Mouse (Mus musculus): ENCODE results near the gene Map2. TPM values are rescaled to one million over a fixed set of nuclear protein-coding genes. Genes with fewer than 3 reads are reported as not detected.

The Map2 gene
- total RNA-seq, 1 experiment from 2014 or later, result 3.9 TPM

- ATAC-seq (replicated peaks in 1 of 2; ENCODE audit: insufficient read depth in 1 of 2, low FRiP score in 2 of 2, low TSS enrichment in 1 of 2, low read depth in 1 of 2, poor library complexity in 2 of 2, severe bottlenecking in 2 of 2), result no peak
Observed at GRCm38 (mm10) chr1:66266231-66266924, 91.3 kb downstream of the Map2 start.

GRCm38 (mm10) chr1:66277663-66278062 lies 102.6 kb downstream of the Map2 start:
- ATAC-seq (replicated peaks in 1 of 2; ENCODE audit: insufficient read depth in 1 of 2, low FRiP score in 2 of 2, low TSS enrichment in 1 of 2, low read depth in 1 of 2, poor library complexity in 2 of 2, severe bottlenecking in 2 of 2), result no peak

- peak; percentile 68 to 91 for ATAC-seq (replicated peaks in 1 of 2; ENCODE audit: insufficient read depth in 1 of 2, low FRiP score in 2 of 2, low TSS enrichment in 1 of 2, low read depth in 1 of 2, poor library complexity in 2 of 2, severe bottlenecking in 2 of 2)
Observed at GRCm38 (mm10) chr1:66279222-66280009, 104.3 kb downstream of the Map2 start.

GRCm38 (mm10) chr1:66280152-66280551 lies 105.1 kb downstream of the Map2 start:
- ATAC-seq (replicated peaks in 1 of 2; ENCODE audit: insufficient read depth in 1 of 2, low FRiP score in 2 of 2, low TSS enrichment in 1 of 2, low read depth in 1 of 2, poor library complexity in 2 of 2, severe bottlenecking in 2 of 2), result no peak

- no peak for ATAC-seq (replicated peaks in 1 of 2; ENCODE audit: insufficient read depth in 1 of 2, low FRiP score in 2 of 2, low TSS enrichment in 1 of 2, low read depth in 1 of 2, poor library complexity in 2 of 2, severe bottlenecking in 2 of 2)
Observed at GRCm38 (mm10) chr1:66282447-66282846, 107.4 kb downstream of the Map2 start.

GRCm38 (mm10) chr1:66288987-66289386 lies 113.9 kb downstream of the Map2 start:
- ATAC-seq (replicated peaks in 1 of 2; ENCODE audit: insufficient read depth in 1 of 2, low FRiP score in 2 of 2, low TSS enrichment in 1 of 2, low read depth in 1 of 2, poor library complexity in 2 of 2, severe bottlenecking in 2 of 2), result no peak

GRCm38 (mm10) chr1:66292121-66292881 lies 117.2 kb downstream of the Map2 start:
- ATAC-seq (replicated peaks in 1 of 2; ENCODE audit: insufficient read depth in 1 of 2, low FRiP score in 2 of 2, low TSS enrichment in 1 of 2, low read depth in 1 of 2, poor library complexity in 2 of 2, severe bottlenecking in 2 of 2), result no peak

GRCm38 (mm10) chr1:66299376-66299775 lies 124.3 kb downstream of the Map2 start:
- ATAC-seq (replicated peaks in 1 of 2; ENCODE audit: insufficient read depth in 1 of 2, low FRiP score in 2 of 2, low TSS enrichment in 1 of 2, low read depth in 1 of 2, poor library complexity in 2 of 2, severe bottlenecking in 2 of 2), result no peak

- ATAC-seq (replicated peaks in 1 of 2; ENCODE audit: insufficient read depth in 1 of 2, low FRiP score in 2 of 2, low TSS enrichment in 1 of 2, low read depth in 1 of 2, poor library complexity in 2 of 2, severe bottlenecking in 2 of 2), result no peak
Observed at GRCm38 (mm10) chr1:66320378-66321135, 145.5 kb downstream of the Map2 start.

- no peak for ATAC-seq (replicated peaks in 1 of 2; ENCODE audit: insufficient read depth in 1 of 2, low FRiP score in 2 of 2, low TSS enrichment in 1 of 2, low read depth in 1 of 2, poor library complexity in 2 of 2, severe bottlenecking in 2 of 2)
Observed at GRCm38 (mm10) chr1:66321136-66321502, 146.0 kb downstream of the Map2 start.

- no peak for ATAC-seq (replicated peaks in 1 of 2; ENCODE audit: insufficient read depth in 1 of 2, low FRiP score in 2 of 2, low TSS enrichment in 1 of 2, low read depth in 1 of 2, poor library complexity in 2 of 2, severe bottlenecking in 2 of 2)
Observed at GRCm38 (mm10) chr1:66321631-66322142, 146.6 kb downstream of the Map2 start.

- ATAC-seq (replicated peaks in 1 of 2; ENCODE audit: insufficient read depth in 1 of 2, low FRiP score in 2 of 2, low TSS enrichment in 1 of 2, low read depth in 1 of 2, poor library complexity in 2 of 2, severe bottlenecking in 2 of 2), result no peak
Observed at GRCm38 (mm10) chr1:66323461-66323860, 148.4 kb downstream of the Map2 start.

- ATAC-seq (replicated peaks in 1 of 2; ENCODE audit: insufficient read depth in 1 of 2, low FRiP score in 2 of 2, low TSS enrichment in 1 of 2, low read depth in 1 of 2, poor library complexity in 2 of 2, severe bottlenecking in 2 of 2), result no peak
Observed at GRCm38 (mm10) chr1:66324951-66325350, 149.9 kb downstream of the Map2 start.

GRCm38 (mm10) chr1:66328996-66329395 lies 153.9 kb downstream of the Map2 start:
- ATAC-seq (replicated peaks in 1 of 2; ENCODE audit: insufficient read depth in 1 of 2, low FRiP score in 2 of 2, low TSS enrichment in 1 of 2, low read depth in 1 of 2, poor library complexity in 2 of 2, severe bottlenecking in 2 of 2), result no peak

- ATAC-seq (replicated peaks in 1 of 2; ENCODE audit: insufficient read depth in 1 of 2, low FRiP score in 2 of 2, low TSS enrichment in 1 of 2, low read depth in 1 of 2, poor library complexity in 2 of 2, severe bottlenecking in 2 of 2), result no peak
Observed at GRCm38 (mm10) chr1:66329534-66329933, 154.5 kb downstream of the Map2 start.

- no peak for ATAC-seq (replicated peaks in 1 of 2; ENCODE audit: insufficient read depth in 1 of 2, low FRiP score in 2 of 2, low TSS enrichment in 1 of 2, low read depth in 1 of 2, poor library complexity in 2 of 2, severe bottlenecking in 2 of 2)
Observed at GRCm38 (mm10) chr1:66335724-66336284, 160.7 kb downstream of the Map2 start.

GRCm38 (mm10) chr1:66339213-66339612 lies 164.1 kb downstream of the Map2 start:
- ATAC-seq (replicated peaks in 1 of 2; ENCODE audit: insufficient read depth in 1 of 2, low FRiP score in 2 of 2, low TSS enrichment in 1 of 2, low read depth in 1 of 2, poor library complexity in 2 of 2, severe bottlenecking in 2 of 2), result no peak

All from hematopoietic stem cell, adult 5-6 weeks (primary cell).